Comparison of ENCODE assay signal across 18 mouse cellular contexts in the genomic region with DNA sequence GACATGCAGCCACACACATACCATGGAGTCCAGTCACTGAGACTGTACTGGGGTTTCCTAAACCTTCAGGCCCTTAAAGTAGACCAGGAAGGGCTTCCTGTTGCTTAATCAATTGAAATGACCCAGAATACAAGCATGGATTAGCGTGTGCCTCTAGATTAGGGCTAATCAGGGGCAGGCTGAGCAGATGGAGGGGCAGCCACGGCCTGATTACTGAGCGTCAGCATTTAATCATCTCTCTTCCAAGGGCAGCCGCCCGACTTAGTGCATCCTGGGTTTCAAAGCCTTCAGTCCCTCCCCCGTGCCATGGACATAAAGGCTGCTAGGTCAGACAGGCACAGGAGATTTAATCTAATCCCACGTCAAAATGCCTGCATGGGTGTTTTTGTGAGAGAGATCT.
DNase-seq lines count a peak whose midpoint lies in the region; ATAC-seq and TF ChIP-seq lines count a peak whose summit lies in the region.
"Had no signal": no experiment of that assay in that cellular context is flagged by ENCODE, and none has a peak within 500 bp of the region (broad histone marks: within the 10 kb centered on the region; RNA-seq: fewer than 3 reads in every experiment).

No protein-coding gene starts in this region.

- 47% methylated on average over 7 of the region's 7 CpGs for WGBS in heart, embryonic 11.5 days (ENCODE audit: insufficient replicate concordance)
- 20% methylated on average over 7 of the region's 7 CpGs for WGBS in liver, embryonic 12.5 days (ENCODE audit: insufficient replicate concordance)
- WGBS in hindbrain, embryonic 14.5 days, result 70% methylated on average over 7 of the region's 7 CpGs

- no peaks in the 10 kb centered on the region for H3K9me3 ChIP-seq in heart, embryonic 11.5 days (replicated peaks; ENCODE audit: control insufficient read depth, low read length)
- H3K9me3 ChIP-seq in liver, embryonic 12.5 days (replicated peaks), result no peaks in the 10 kb centered on the region
- no peaks in the 10 kb centered on the region for H3K9me3 ChIP-seq in hindbrain, embryonic 14.5 days (ENCODE audit: control insufficient read depth, low read length)
- H3K9me3 ChIP-seq: embryonic facial prominence, embryonic 10.5 days; heart, embryonic 13.5 days; hindbrain, embryonic 15.5 days; limb, embryonic 12.5 days had no signal

- no peak overlapping the region for H3K4me3 ChIP-seq in heart, embryonic 11.5 days (ENCODE audit: low read depth, low read length)
- peak overlapping the region; percentile 28 for H3K4me3 ChIP-seq in liver, embryonic 12.5 days
- H3K4me3 ChIP-seq in hindbrain, embryonic 14.5 days (replicated peaks; ENCODE audit: low read length), result no peak overlapping the region
- H3K4me3 ChIP-seq: embryonic facial prominence, embryonic 10.5 days; heart, embryonic 13.5 days; hindbrain, embryonic 15.5 days; limb, embryonic 12.5 days had no signal

- H3K27me3 ChIP-seq in heart, embryonic 11.5 days (ENCODE audit: control insufficient read depth, insufficient read depth, low read length), result no peaks in the 10 kb centered on the region
- no peaks in the 10 kb centered on the region for H3K27me3 ChIP-seq in liver, embryonic 12.5 days (replicated peaks)
- H3K27me3 ChIP-seq in hindbrain, embryonic 14.5 days (ENCODE audit: control insufficient read depth, insufficient read depth, low read length), result no peaks in the 10 kb centered on the region
- H3K27me3 ChIP-seq: heart, embryonic 13.5 days; hindbrain, embryonic 15.5 days; limb, embryonic 12.5 days had no signal

- no peak overlapping the region for H3K9ac ChIP-seq in heart, embryonic 11.5 days (ENCODE audit: low read depth, low read length)
- peak overlapping the region; percentile 56 for H3K9ac ChIP-seq in liver, embryonic 12.5 days
- H3K9ac ChIP-seq in hindbrain, embryonic 14.5 days, result no peak overlapping the region
- H3K9ac ChIP-seq: heart, embryonic 13.5 days; hindbrain, embryonic 15.5 days; limb, embryonic 12.5 days had no signal

- no peak overlapping the region for H3K27ac ChIP-seq in heart, embryonic 11.5 days (ENCODE audit: low read depth, low read length)
- H3K27ac ChIP-seq in liver, embryonic 12.5 days, result peak overlapping the region; percentile 94
- no peak overlapping the region for H3K27ac ChIP-seq in hindbrain, embryonic 14.5 days
- H3K27ac ChIP-seq: embryonic facial prominence, embryonic 10.5 days; heart, embryonic 13.5 days; hindbrain, embryonic 15.5 days; limb, embryonic 12.5 days had no signal

- no peak overlapping the region; the same call in 1 of the 2 replicates for H3K4me2 ChIP-seq in heart, embryonic 11.5 days
- peak overlapping the region; percentile 60 for H3K4me2 ChIP-seq in liver, embryonic 12.5 days
- H3K4me2 ChIP-seq in hindbrain, embryonic 14.5 days (replicated peaks), result no peak overlapping the region
- H3K4me2 ChIP-seq: heart, embryonic 13.5 days; hindbrain, embryonic 15.5 days; limb, embryonic 12.5 days had no signal

- 0 out of 2 replicates have a peak, but pooled peaks have one; percentile 59 for ATAC-seq in heart, embryonic 11.5 days (replicated peaks; ENCODE audit: insufficient number of reproducible peaks, low FRiP score, low TSS enrichment)
- ATAC-seq in liver, embryonic 12.5 days, result peak; percentile 96
- ATAC-seq in hindbrain, embryonic 14.5 days (ENCODE audit: low FRiP score), result no peak

- H3K4me1 ChIP-seq in heart, embryonic 11.5 days (ENCODE audit: control insufficient read depth, insufficient read depth, low read length), result peaks cover 8% of the 10 kb centered on the region
- H3K4me1 ChIP-seq in liver, embryonic 12.5 days, result peaks cover 48% of the 10 kb centered on the region
- no peaks in the 10 kb centered on the region for H3K4me1 ChIP-seq in hindbrain, embryonic 14.5 days (replicated peaks; ENCODE audit: control insufficient read depth, insufficient read depth, low read length)
- H3K4me1 ChIP-seq: hindbrain, embryonic 15.5 days; limb, embryonic 12.5 days had no signal

- peaks cover 8% of the 10 kb centered on the region for H3K36me3 ChIP-seq in heart, embryonic 11.5 days (ENCODE audit: control insufficient read depth, insufficient read depth, low read length)
- H3K36me3 ChIP-seq in liver, embryonic 12.5 days, result peaks cover 56% of the 10 kb centered on the region
- peaks cover 24% of the 10 kb centered on the region for H3K36me3 ChIP-seq in hindbrain, embryonic 14.5 days (replicated peaks; ENCODE audit: control insufficient read depth, insufficient read depth)

- no peak for TF ChIP-seq POLR2A in brain, embryonic 14.5 days (IDR thresholded peaks at IDR 0.05; ENCODE audit: borderline replicate concordance, extremely low read depth, insufficient read depth, insufficient read length, poor library complexity, severe bottlenecking)

- no peak for DNase-seq in heart, postnatal 4 days
- DNase-seq in brain, embryonic 14.5 days (ENCODE audit: low read depth), result peak; percentile 25
- DNase-seq in retina, postnatal 1 day, result peak; percentile 91
- no peak for DNase-seq in kidney, postnatal 25 days
- DNase-seq in ovary, postnatal 36 days (ENCODE audit: low spot score), result no peak
- no peak for DNase-seq in hindbrain, embryonic 14.5 days (ENCODE audit: low spot score)
- DNase-seq: adrenal gland, adult 8-10 months; cerebellum, adult 18-20 months; gastrocnemius, postnatal 10 days; kidney, postnatal 10 days; lung, postnatal 4 days; thymus, postnatal 14 days had no signal

- TF ChIP-seq CTCF in brain, embryonic 14.5 days (IDR thresholded peaks at IDR 0.05; ENCODE audit: borderline replicate concordance, extremely low read depth, insufficient read depth, insufficient read length), result no peak

Comparison
In these comparisons a context has a peak if more than half of its experiments do, and no peak if none do; other contexts are left out.
1. DNase-seq: peak in brain, embryonic 14.5 days (single experiment) and retina, postnatal 1 day (single experiment); none in heart, postnatal 4 days (single experiment), kidney, postnatal 25 days (0 of 2), ovary, postnatal 36 days (single experiment) and hindbrain, embryonic 14.5 days (single experiment).